Mouse (Mus musculus) cerebellum, adult 18-20 months (tissue): Measurements from ENCODE around the gene P4ha2.

Experiments used
- DNase-seq, 2 experiments: peaks; one replicate each; pipeline ENCODE4 v3.0.0; 2021

P4ha2 gene

DNA sequence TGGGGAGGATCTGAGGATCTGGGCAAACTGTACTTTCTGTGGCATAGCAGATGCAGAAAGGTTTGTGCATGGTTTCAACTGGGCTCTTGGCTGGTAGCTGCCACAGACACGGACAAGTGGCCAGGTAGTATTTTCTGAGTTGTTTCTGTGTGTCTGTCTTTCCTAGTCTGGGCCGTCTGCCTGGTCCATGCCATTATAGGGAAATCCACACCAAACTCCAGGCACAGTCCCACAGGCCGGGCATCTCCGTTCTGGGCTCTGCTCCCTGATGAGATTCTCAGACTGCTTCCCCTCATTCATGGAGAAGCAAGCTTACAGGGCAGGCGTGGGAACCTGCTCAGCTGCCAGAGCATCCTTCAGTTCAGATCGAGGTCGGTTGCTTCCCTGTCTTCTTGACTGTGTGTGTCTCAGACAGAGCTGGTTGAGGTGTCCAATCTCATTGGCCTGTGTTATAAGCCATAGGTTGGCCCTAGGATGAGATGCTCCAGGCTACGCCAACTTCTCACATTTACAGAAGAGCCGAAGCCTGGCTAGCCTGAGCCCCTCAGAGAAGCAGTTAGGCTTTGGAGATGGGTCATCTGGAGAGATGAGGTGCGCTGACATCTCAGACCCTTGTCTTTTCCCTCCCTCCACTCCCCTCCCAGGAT is at the start of gene P4ha2:
Gene P4ha2 (plus strand): TSS at position 51 of the 647 bp plus-strand sequence.
- DNase-seq: peak in 1 of 2 experiments; percentile 32

DNA sequence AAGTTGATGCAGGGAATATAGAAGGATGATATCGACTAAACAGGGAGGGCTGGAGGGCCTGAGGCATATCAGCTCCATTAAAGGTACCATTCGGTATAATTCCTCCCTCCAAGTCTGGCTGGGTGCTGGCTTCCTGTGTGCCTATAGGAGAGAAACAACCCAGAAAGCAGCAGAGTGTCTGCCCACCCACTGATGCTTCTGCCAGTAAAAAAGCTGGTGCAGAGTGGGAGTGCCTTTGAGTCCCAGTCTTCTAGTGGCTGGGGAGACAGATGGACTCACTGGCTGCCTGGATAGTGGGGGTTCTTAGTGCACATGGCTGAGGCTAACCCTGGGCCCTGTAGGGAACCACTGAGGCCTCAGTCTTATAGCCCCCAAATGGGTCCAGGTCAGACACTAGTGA is 49.7 kb upstream of the P4ha2 start:
- DNase-seq: no peak

DNA sequence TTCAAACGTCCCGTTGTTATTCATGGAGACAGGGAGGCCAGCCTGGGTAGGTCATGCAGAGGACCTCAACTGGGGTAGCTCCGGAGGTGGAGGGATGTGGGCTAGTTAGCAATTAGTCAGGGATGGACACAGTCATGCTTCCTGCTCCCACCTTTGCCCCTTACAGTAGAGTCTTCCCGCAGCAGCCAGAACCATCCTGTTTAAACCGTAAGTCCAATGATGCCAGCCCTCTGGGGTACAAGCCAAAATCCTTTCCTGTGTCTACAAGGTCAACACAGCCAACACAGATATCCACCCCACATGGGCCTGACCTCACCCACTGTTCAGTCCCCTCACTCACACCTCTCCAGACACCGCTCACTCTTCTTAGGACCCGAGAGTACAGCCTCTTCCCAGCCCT is 48.7 kb upstream of the P4ha2 start:
- no peak for DNase-seq

DNA sequence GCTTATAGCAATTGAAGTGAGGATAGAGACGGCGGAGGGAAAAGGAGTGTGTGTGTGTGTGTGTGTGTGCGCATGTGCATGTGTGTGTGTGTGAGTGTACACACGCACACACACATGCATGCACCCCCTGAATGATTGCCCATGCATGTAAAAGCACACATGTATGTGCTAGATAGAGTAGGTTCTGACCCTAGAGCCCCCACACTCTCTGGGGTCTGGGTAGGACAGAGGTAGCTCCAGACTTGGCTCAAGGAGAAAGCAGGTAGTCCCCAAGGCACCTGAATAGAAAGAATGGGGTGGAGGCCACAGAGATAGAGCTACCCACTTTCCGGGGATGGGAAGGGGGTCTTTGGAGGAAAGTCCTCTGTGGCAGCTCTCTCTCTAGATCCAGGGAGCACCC is 47.8 kb upstream of the P4ha2 start:
- no peak for DNase-seq

DNA sequence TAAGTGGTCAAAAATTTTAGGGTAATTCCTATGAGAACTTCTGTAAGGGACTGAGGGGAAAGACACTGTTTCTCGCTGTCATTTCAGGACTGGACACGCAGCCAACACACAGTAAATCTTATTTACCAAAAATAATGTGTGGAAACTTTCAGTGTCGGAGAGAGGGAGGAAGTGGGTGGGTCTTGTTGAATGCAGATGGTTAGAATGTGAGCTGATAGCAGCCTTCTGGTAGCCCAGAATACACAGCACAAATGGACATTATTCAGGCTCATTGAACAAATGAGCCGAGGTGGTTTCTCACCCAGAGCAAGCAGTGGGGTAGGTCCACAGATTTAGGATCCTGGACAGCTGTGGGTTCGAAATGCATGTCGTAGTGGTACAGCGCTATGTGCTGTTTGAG is 46.8 kb upstream of the P4ha2 start:
- no peak for DNase-seq

GRCm38 (mm10) chr11:54054257-54054656 is 45.6 kb upstream of the P4ha2 start:
- peak; percentile 70 to 71 for DNase-seq

- peak in 1 of 2 experiments; percentile 64 for DNase-seq
Observed at GRCm38 (mm10) chr11:54056132-54056531, 43.8 kb upstream of the P4ha2 start.

- no peak for DNase-seq
Observed at GRCm38 (mm10) chr11:54057428-54057827, 42.5 kb upstream of the P4ha2 start.

GRCm38 (mm10) chr11:54058056-54058617 is 41.8 kb upstream of the P4ha2 start:
- no peak for DNase-seq

GRCm38 (mm10) chr11:54058643-54059042 is 41.3 kb upstream of the P4ha2 start:
- DNase-seq: peak; percentile 57 to 64

- DNase-seq: no peak
Observed at GRCm38 (mm10) chr11:54059526-54059925, 40.4 kb upstream of the P4ha2 start.

GRCm38 (mm10) chr11:54060316-54060715 is 39.6 kb upstream of the P4ha2 start:
- DNase-seq: no peak

- DNase-seq: peak in 1 of 2 experiments; percentile 62
Observed at GRCm38 (mm10) chr11:54062086-54062752, 37.7 kb upstream of the P4ha2 start.

GRCm38 (mm10) chr11:54062753-54063471 is 37.0 kb upstream of the P4ha2 start:
- DNase-seq: no peak

DNA sequence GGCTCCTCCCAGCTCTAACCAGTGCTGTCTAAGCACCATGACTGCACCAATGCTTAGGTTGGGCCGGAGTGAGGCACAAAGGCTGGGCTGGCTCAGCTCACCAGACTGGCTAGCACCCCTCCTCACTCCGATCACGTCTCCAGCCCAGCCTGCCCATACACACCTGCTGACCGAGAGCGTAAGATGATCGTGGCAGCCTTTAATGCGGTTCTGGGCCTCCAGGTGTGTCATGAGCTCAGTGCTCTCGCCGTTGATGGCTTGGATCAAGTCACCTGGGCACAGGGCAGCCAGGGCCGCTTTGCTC is 36.5 kb upstream of the P4ha2 start:
- no peak for DNase-seq

DNA sequence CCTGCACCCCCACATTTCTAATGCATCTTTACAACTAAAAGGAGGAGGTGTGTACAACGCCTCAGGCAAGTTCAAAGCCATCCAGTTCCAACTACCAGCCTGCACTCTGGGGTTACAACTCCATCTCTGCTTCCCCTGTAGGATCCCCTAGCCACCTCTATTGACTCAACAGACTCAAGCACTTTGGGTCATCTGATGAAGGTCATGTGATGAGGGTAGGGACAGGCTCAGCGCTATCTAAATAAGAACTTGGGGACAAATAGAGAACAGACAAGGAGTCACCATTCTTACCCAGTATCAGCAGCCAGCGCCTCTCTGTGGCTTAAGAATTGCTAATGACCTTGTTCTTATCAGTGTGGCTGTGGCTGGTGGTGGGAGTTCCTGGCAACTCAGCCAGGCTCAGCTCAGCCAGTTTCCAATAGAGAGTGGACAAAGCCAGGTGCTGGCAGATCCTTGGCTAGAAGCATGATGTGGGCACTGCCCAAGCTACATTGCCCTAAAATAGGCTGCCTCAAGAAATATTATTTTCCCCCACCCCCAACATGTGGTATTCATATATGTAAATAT is 35.4 kb upstream of the P4ha2 start:
- no peak for DNase-seq

GRCm38 (mm10) chr11:54065106-54065914 is 34.6 kb upstream of the P4ha2 start:
- DNase-seq: no peak

- DNase-seq: no peak
Observed at GRCm38 (mm10) chr11:54065915-54066178, 34.0 kb upstream of the P4ha2 start.

DNA sequence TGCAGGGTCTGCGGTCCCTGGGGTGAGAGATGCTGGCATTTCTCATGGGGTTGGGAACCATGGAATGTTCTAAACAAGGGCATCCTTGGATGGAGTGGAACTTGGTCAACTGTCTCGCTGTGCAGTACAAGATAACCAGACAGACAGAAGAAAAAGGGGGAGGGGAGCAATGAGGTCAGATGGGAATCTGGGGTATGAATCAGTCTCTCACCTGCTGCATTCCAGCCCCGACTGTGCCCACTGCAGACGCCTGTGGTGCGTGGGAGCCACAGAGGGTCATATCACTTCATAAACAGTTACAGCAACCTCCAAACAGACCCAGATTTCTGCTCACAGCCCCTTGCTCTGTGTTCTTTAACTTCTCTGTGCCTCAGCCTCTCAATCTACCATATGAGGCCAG is 33.5 kb upstream of the P4ha2 start:
- DNase-seq: no peak

- DNase-seq: no peak
Observed at GRCm38 (mm10) chr11:54067318-54067995, 32.4 kb upstream of the P4ha2 start.

DNA sequence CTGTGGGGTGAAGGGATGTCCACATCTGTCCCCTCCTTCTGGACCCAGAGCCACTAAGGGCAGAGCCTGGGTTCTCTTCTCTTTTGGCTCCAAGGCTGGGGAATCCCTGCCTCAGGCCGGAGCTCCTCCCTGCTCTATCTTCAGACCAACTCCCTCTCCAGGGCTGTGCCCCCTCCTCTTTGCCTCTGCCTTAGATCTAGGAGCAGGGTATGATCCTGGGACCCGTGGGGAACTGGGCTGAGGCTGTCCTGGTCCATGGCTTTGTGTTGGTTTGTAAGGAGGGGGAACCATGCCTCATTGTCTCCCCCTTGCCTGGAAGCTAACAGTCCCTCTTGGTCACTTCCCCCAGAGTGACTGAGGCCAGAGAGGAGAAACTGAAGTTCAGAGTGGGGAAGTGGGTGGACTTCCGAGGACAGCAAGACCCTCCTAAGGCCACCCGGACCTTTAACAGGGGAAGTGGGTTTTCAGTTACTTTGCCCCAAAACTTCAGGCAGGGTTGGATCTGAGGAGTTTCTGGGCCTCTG is 31.8 kb upstream of the P4ha2 start:
- DNase-seq: no peak
